Mouse (Mus musculus): ENCODE data around the gene Tent5c. TPM values are rescaled to one million over a fixed set of nuclear protein-coding genes. Genes with fewer than 3 reads are reported as not detected.
A peak's percentile ranks its signal among the peaks of the same experiment; 100 is the strongest.

Gene Tent5c
- total RNA-seq, 1 experiment from 2014 or later = 39.4 TPM

DNA sequence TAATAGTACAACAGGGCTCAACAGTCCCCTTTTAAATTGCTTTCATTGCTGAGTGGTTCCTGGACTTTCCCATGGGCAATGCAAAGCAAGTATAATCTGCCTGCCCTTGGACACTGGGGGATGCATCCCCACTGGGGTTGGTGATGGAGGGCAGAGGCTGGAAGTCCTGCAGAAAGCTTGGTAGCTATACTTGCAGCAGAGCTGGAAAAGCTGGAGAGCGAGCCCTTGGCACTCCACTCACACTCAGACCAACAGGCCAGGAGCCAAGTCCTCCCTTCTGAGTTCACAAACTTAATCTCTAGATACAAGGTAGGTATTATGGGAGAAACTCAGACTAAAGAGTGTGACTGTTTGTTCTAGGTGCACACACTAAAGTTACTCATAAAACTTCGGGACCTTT is 2.1 kb downstream of the Tent5c start:
- peak; percentile 9 for DNase-seq

DNA sequence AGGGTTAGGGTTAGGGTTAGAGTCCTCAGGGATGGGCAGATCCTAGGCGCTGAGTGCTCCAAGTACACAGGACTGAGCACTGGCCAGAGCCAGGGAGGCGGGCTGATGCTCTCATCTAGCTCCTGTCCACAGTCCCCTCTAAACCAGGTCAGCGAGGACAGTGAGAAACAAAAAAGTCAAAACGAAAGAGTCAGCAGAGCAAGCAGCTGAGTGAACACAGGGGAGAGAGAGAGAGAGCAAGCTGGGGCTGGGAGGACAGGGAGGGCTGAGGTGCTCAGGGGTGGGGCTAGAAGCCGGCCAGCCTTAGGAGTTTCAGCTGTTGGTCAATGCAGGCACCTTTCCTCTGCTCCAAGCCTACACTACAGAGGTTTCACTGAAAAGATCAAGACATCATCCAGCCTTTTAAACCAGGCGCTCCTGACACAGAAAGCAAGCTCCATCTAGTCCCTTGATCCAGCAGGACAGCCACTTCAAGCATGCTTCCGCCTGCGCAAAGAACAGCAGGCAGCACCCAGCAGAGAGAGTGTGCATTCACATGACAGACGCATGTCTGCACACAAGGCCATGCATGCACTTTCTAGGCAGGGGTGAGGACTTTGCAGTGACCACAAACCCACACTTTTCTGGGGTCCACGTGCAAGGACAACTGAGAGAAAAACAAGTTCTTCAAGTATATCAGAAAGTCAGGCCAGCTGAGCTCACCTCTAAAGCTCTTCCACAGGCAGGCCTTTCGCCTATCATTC is 3.6 kb downstream of the Tent5c start:
- DNase-seq = no peak

DNA sequence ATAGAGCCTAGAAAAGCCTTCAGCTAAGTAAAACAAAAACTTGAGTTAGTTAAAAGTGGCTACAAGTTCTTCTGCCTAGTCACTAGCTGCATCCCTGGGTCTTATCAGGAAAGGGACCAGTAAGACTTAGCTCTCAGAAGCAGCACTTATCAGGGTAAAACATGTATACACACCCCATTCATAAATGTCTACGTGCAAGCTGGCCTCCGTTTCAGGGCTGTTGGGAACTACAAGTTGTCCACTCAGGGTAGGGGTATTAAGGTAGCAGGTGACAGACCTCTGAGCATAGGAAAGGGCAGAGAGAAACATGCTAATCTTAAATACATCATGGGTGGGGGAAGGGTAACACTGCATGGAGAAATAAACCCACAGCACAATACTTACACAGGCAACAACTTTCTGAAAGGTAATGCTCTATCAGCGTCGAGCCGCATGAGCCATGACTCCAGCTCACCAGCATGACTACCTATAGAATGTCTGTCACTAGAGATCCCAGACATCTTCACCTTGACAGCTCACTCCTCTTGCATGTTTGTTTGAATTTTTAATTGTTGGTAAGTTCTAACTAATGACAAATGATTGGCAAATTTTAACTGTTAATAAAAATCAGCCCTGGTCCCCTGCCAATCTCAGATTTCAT is 6.0 kb downstream of the Tent5c start:
- no peak for DNase-seq

DNA sequence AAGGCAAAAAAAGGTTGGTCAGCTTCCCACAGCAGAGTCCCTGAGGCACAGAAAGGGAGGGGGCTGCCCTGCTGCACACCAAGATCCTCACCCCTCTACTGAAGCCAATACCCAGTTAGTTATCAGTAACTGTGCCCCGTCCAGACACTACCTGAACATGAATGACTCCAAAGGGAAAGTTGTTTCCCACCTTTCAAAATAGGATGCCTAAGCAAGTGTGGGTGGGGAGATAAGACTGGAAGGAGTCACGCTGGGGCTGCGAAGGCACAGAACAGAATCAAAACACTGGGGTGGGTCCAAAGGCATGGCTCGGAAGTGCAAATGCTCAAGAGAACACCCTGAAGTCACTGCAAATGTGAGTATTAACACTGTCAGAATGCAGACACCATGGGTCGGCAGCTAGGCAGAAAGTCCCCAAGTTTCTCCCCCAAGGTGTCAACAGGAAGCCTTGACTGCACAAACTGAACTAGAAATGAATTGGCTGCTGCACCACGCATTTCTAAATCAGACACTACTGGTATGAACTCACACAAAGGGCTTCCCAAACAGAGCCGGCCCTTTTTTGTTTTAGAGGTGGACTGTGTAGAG is 6.7 kb downstream of the Tent5c start:
- DNase-seq = no peak

DNA sequence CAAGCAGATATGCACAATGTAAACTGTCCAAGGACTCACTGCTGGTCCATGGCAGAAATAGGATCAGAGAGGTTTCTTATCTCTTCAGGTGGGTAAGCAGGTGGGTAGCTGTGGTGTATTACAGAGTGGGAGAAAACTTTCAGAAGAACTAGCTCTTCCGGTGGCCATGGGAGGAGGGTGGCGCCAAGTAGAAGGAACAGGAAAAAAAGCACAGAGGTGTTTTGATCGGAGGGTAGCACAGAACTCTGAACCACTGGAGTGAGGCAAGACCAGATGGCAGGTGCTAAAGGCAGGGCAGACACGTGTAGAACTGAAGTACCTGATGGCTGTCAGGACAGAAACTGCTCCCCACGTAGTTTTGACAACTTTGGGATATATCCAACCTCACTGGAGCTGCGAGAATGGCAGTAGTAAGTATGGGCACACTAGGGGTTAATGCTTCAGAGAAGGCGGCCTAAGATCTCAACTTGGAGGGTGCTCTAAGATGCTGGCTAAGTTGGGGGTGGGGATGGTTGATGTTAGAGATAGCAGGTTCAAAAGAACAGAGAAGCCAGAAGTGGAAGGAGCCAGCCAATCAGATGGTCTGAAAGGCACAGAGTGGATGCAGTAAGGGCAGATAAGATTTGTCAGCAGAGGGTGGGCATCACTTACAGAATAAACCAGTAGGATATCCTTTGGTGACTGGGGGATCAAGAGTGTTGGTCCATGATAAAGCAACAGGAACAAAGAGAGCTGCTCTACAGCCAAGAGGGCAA is 8.7 kb downstream of the Tent5c start:
- DNase-seq = no peak

DNA sequence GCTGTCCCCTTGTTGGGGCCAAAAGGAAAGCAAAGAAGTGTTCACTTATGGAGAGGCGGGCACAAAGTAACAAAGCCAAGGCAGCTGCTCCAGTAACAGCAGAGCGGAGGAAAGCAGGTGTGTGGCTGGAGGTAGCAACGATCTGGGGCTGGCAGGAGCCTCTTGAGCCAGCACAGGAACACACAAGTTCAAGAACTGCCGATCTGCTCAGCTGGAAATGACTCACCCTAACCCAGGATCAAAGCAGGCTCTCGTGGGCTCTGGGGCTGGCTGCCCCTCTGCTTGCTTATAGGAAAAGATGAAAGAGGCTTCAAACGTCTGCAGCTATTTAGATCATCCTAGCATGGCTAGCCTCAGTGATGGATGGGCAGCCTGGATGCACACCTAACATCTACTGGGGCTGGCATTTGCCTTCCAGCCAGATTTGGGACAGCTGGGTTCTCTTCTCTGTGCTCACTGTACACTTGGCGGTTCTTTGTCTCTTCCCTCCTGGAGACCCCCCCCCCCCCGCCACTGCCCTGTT is 14.1 kb downstream of the Tent5c start:
- no peak for DNase-seq

DNA sequence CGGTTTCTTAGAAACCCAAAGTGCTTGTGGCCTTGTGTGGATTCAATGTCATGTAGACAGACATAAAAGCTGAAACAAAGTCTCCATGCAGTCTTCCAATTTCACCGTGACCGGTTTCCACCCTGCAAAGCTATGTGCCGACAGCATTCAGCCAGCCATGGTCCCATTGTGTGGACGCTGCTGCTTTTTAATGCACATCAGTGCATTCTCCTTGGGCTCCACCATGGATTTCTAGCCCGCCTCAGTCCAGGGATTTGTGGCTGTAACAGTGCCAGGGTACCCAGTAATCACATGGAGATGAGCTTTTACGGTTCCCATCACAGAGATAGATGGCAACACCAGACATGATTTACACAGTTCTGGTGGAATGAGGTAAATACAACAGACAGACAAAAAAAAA is 14.6 kb downstream of the Tent5c start:
- no peak for DNase-seq

DNA sequence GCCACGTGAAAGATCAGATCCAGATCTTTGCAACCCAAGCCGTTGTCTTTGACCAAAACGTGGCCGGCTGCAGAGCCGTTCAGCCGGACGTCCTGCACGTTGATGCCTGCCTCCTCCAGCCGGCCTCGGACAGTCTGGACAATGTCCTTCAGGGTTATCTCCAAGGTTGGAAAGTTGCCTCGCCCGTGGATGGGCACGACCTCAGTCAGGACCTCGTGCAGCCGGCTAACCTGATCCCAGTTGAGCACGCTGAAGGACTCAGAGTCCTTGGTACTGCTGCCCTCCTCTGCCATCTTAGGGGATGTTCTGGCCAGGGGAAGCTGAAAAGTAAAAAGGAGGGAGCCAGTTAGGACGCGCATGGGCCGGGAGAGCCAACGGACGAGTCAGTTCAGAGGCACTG is 16.0 kb downstream of the Tent5c start:
- peak; percentile 66 for DNase-seq

DNA sequence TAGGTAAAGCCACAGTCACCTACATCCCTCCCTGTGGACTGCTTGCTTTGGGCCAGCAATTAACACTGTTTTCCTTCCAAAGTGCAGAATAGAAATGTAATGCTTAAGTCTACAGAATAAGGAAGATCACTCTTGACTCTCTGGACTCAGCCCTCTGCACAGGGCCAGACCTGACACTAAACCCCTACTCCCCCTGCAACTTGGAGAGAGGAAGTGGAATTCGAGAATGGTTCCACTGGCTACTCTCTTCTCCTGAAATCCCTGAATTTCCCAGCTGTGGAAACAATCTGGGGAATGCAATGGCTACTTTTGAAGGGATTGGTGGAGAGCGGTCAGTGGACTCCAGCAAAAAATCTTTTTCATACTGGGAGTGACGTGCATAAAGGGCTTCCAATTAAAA is 18.2 kb downstream of the Tent5c start:
- DNase-seq = no peak

DNA sequence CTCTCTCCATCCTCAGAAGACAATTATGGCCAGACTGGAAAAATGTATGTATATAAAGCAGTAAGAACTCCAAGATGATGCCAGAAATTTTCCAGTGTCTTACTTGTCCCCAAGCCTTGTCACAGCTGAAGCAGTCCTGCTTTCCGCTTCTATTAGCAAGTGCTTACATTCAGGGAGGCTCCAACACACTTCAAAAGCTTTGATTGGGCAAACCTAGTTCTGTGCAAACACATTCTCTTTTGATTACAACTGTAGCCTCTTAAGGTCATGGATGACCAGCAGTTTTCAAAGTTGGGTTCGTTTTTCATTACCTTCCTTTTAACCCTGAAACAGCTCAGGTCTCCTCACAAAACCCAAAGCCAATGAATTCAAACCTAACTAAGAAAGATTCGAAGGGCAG is 19.0 kb downstream of the Tent5c start:
- no peak for DNase-seq

DNA sequence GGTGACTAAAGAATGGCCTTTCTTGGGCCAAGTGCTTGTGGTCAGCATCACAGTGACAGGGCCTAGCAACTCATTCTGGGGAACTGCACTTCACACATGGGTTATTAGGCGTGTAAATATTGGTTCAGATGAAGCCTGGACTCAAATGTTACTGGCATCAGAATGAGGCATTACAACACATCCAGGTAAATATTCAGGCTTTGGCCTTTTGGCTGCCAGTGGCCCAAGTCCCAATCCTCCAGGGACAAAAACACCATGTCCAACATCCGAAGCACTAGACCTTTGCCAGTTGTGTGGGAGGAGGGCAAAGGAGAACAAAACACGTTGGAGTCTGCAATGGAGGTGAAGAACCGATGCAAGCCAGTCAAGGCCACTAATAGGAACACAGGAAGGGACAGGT is 22.6 kb downstream of the Tent5c start:
- DNase-seq = no peak

DNA sequence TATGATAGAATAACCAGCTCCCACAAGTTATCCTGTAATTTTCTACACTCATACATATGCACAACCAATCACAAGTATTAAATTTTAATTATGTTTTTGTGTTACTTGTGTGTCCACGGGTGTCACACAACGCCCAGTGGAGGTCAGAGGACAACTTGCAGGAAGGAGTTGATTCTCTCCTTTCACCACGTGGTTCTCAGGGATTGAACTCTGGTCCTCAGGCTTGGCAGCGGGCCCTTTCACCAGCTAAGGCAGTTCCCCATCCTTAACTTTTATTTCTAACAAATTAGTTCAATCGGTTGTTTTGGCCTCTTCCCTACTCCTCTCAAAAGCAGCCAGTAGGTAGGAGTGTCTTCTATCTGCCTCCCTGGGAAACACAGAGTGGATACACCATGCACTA is 24.5 kb downstream of the Tent5c start:
- no peak for DNase-seq

DNA sequence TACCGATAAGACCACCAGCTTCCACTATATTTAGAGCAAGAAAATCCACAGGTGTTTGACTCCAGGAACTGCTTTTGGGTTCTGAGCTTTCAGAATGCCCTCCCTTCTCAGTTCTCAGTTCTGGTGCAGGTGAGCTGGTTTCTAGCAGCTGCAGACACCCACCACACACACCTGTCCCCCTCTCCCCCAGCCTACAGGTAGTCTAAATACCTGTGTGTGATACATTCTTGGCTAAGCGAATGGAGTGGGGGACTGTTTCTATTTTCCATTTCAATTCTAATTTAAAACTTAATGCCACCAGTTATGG is 25.2 kb downstream of the Tent5c start:
- no peak for DNase-seq

DNA sequence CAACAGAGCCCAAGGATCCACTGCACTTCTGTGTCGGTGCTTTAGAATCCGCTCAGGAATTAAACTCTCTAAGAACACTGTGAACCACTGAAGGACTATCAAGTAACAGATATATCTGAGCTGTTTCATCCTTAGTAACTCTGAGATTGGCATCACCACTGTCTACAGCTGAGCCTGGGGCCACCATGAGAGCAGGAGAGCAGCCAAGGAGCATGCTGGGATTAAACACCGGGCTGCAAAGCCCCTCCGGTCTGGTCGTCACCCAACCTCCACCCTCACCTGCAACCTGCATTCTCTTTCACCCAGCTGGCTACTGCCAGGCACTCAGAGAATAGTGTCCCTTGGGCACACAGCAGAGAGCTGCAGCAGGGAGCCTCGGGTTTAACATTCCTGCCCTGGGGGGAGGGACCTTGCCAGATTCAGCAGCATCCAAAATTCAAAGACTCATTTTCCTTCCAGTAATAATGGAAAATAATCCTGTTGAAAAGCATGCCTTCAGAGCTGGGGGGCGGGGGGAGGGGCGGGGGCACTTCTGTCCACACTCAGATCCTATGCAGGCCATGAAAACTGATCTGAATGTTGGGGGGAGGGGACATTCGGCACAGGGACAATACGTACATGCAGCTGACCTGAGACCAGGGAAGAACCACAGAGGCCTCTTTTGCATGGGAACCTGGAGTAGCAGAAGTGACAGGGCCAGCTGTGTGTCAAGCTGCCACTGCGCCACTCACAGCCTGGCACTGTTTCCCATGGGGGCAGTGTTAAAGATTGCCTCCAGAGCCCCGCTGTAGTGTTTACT is 25.8 kb downstream of the Tent5c start:
- DNase-seq = no peak

DNA sequence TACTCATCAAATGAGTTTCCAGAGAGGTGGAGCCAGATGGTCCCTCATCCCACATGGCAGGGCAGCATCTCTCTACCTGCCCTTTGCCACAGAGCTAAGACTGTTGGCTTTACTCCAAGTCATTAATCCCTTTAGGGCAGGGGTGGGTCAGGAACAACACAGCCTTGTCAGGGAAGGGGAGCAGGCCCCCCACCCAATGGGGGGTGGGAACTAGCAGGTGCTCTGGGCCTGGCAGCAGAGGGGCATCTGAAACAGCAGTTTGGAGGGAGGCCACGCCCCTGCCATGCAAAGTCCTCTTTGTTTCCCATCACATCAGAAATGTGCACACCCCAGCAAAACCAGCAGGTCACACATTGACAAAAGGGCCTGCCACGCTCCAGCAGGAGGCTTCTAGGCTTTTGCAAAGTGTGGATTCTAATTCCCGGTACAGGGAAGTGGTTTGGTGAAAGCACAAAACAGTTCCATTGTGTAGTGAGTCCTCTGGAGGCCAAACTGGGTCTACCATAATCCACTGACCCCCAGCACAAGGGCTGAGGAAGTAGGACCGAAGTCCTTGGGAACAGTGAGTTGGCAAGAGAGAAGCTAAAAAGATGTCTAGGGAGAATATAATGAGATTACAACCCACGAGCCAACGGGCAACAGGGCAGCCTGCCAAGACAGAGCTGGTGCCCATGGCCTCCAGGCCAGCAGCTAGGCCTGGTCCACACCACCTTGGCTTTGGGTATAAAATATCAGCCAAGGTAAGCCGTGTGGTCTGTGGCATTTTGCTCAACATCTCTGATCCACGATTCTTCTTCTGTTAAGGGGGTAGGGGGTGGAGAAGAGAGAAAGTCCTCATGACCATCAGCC is 26.7 kb downstream of the Tent5c start:
- peak; percentile 64 for DNase-seq

DNA sequence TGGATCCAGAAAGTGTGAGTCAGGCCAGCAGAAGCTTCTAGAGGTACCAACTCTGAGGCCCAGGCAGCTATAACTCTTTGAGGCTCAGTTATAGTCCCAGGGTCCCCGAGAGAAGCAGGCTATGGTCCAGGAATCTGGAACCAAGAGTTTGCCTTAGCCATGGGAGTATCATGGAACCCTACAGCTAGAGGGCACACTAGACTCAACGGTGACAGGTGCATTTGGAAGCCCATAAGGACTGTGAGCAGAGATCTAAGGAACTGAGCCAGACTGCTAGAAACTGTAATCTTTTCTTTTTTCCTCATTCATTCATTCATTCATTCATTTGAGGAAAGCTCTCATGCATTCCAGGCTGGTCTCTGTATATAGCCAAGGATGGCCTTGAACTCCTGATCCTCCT is 28.6 kb downstream of the Tent5c start:
- DNase-seq = no peak

DNA sequence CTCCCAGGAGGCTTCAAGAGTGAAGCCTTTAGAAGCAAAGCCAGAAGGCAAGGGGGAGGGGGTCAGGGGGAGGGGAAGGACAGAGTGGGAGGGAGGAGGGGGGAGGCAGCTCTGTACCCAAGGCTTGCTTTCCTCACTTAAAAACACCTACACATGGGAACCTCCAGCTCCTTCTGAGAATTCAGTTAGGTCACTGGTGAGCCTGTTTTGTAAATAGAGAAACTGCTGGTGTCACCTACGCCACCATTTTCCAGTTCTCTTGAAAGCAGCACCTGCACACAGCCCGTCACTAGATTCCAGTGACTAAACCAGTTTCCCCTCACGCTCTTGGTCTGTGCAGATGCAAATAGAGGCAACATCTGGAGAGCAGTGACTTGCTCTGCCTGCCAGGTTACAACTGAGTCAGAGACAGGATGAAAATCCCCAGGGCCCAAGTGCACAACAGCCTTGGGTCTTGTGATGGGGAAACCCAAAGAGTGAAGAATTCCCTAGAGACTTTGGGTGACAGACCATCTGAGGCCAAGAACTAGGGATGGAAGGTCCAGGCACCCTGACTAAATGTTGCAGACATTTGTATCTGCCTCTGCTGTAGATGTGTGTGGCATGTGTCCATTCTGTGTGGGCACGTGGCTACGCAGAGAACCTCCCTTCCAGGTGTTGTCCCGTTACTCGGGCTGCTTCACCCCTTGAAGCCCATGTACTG is 45.2 kb downstream of the Tent5c start:
- DNase-seq = no peak

DNA sequence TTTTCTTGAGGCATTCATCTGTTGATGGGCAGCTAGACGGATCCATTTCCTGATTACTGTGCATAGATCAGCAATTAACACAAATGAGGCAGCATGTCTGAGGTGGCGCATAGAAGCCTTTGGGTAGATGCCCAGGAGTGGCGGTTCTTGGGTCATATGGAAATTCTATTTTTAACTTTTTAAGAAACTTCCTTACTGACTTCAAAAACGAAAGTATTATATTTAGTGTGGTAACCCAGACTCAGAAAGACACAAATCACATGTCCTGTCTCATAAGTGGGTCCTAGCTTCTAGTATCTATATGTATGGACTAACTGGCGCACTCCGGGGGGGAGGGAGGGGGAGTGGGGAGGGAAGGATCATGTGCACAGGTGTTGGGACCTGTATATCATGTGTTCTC is 46.6 kb downstream of the Tent5c start:
- no peak for DNase-seq

DNA sequence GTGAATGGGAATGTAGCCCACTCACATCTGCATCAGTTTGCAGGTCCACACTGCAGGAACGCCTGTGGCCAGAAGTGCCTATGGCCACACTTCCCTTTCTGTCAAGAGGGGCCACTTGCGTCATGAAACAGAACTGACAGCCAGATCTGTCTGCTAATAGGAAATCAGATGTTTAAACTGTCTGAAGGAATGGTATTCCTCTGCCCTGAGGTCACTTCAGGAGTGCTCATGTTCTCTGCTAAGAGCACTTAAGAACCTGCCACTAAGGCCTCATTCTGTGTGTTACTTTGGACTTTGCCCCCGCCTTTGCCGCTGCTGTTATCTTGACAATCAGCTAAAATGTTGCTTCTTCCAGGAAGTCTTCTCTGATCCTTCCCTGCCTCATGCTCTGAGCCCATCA is 48.4 kb downstream of the Tent5c start:
- DNase-seq = no peak

DNA sequence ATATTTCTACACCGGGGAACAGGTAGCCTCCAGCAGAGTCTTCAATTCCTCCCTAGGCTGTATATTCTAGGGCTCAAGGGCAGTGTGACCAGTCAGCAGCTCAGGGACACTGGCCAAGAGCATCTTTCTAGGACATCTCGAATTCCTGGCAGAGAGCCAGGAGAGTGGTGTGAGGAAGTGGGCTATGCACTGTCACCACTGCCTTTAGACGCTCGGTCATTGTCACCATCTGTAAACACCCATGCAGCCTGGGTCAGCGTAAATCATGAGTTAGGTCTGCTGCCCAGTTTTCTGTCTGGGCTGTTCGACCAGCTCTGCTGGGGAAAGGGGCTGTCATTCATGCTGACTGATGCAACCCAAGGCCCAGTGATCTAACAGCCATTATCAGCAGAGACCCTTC is 49.1 kb downstream of the Tent5c start:
- DNase-seq = peak; percentile 77

DNA sequence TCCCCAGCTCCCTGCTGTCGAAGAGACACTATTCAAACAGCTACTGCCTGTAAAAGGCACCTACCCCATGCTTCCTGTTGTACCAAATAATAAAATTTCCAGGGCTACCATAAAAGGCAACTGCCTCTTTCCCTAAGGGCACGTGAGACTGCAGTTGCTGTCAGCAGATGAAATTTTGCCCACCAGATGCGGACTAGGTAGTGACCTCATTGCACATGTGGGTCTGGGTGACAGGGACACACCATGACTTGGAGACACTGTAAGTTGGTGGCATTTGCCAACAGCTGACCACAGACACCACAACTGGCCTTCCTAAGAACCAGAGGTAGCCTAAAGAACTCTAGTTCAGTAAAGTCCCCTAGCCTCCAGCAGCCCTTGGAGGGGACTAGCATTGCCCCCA is 50.0 kb downstream of the Tent5c start:
- DNase-seq = no peak
